Mouse (Mus musculus): ENCODE results near the gene Gabrr3.

Gene Gabrr3

GRCm38 (mm10) chr16:59471637-59472278, 64.6 kb downstream of the Gabrr3 start, which contains the start of gene Riox2:
Gene Riox2 (plus strand): TSS chr16:59471775.
- peak; percentile 84 for DNase-seq

- DNase-seq = no peak
Observed at GRCm38 (mm10) chr16:59472546-59472945, 65.4 kb downstream of the Gabrr3 start.

- peak; percentile 76 for DNase-seq
Observed at GRCm38 (mm10) chr16:59474788-59475187, 67.7 kb downstream of the Gabrr3 start.

- DNase-seq = no peak
Observed at GRCm38 (mm10) chr16:59477955-59478354, 70.8 kb downstream of the Gabrr3 start.

GRCm38 (mm10) chr16:59487239-59487638, 80.1 kb downstream of the Gabrr3 start:
- DNase-seq = peak; percentile 52

GRCm38 (mm10) chr16:59487975-59488548, 80.9 kb downstream of the Gabrr3 start:
- no peak for DNase-seq

GRCm38 (mm10) chr16:59493199-59493598, 86.1 kb downstream of the Gabrr3 start:
- DNase-seq = peak; percentile 80

GRCm38 (mm10) chr16:59497947-59498346, 90.8 kb downstream of the Gabrr3 start:
- peak; percentile 83 for DNase-seq

- no peak for DNase-seq
Observed at GRCm38 (mm10) chr16:59499180-59499579, 92.0 kb downstream of the Gabrr3 start.

GRCm38 (mm10) chr16:59509830-59510229, 102.7 kb downstream of the Gabrr3 start:
- DNase-seq = no peak
